Mouse (Mus musculus) heart, postnatal 4 days (tissue): Measurements from ENCODE around the gene Olfr1504. TPM values are rescaled to one million over a fixed set of nuclear protein-coding genes. Genes with fewer than 3 reads are reported as not detected.
"Not testable (repeated sequence)": the region's sequence is repeated elsewhere in the genome, so short reads cannot be mapped to it uniquely, and the experiment has no call there.

Source experiments
- DNase-seq: peaks from one replicate; pipeline ENCODE4 v3.0.0; 2021
- total RNA-seq, 2 experiments: library from RNA; stranded (reverse); gene quantifications; 2 replicates each; pipeline ENCODE4 v1.2.3; 2021

The Olfr1504 gene
- total RNA-seq: not detected

DNA sequence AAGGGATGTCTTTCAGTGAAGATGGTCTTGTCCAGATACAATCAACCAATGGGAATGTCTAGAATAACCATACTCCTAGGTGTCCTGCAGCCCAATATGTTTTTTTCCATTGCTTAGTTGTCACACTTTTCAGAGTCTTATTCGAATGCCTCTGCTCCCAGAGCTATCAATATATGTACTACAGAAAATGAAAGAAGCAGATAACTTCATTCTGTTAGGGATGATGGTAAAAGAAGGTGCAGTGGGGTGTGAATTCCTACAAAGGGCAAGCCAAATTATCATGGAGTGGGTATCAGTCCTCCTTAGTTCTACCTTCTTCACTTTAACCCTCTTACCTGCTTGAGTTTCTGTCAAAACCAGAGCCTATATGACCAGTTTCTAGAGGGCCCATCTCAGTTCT, at the start of gene Olfr1504:
TSS of gene Olfr1504 (minus strand) at position 101 of the 400 bp plus-strand sequence.
- DNase-seq: no peak

DNA sequence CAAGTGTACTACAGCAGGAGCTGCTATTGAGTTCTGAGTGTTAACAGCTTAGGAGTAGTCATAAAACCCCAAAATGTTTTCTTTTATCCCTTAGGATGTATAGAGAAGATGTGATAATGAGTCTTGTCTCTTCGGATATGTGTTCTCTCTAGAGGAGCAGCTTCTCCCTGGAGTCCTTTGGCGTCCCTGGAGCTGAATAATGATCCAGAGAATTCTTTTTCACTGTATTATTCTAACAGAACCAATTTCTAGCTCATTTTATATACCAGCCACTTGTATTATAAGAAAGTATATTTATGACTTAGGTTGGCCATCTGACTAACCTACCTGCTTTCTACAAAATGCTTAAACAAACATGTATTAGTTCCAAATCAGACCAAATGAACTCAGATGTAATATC, 15.5 kb upstream of the Olfr1504 start, which contains the start of gene Olfr1505:
TSS of gene Olfr1505 (plus strand) at position 301 of the 400 bp plus-strand sequence.
- DNase-seq: no peak

DNA sequence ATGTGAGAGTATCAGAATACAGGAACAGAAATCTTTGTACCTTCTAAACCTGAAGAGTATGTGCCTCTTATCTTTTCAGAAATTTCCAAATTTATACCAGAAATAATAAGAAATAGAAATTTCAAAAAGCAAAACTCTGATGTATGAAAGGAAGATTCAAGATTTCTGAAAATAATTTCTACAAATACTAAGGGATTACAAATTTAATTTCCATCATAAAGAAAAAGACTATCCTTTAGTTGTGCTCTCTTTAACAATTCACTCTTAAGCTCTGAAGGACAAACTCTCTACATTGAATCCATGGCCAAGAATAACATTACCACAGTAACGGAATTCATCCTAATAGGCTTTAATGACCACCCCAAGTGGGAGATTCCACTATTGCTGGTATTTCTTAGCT, 36.2 kb downstream of the Olfr1504 start, which contains the start of gene Olfr1502:
TSS of gene Olfr1502 (plus strand) at position 301 of the 400 bp plus-strand sequence.
- DNase-seq: no peak

GRCm38 (mm10) chr19:13850592-13850991, 47.1 kb downstream of the Olfr1504 start, which contains the start of gene Olfr1501:
Olfr1501 (minus strand) TSS chr19:13850692.
- DNase-seq: not testable (repeated sequence)

Other genes with a start within 250 kb of the Olfr1504 start
- gene Olfr1490, start 246.8 kb downstream of the Olfr1504 start, total RNA-seq: not detected
- gene Olfr1491, start 200.7 kb downstream of the Olfr1504 start, total RNA-seq: not detected
- not detected for gene Olfr1493-ps1, start 174.7 kb downstream of the Olfr1504 start, total RNA-seq
- gene Olfr1494, start 158.2 kb downstream of the Olfr1504 start, total RNA-seq: not detected
- gene Olfr1495, start 133.3 kb downstream of the Olfr1504 start, total RNA-seq: not detected
- gene Olfr1496, start 120.0 kb downstream of the Olfr1504 start, total RNA-seq: not detected
- not detected for gene Olfr1497, start 99.7 kb downstream of the Olfr1504 start, total RNA-seq
- not detected for gene Olfr1499, start 78.5 kb downstream of the Olfr1504 start, total RNA-seq
- not detected for gene Olfr1500, start 67.4 kb downstream of the Olfr1504 start, total RNA-seq
- not detected for gene Olfr1501, start 47.2 kb downstream of the Olfr1504 start, total RNA-seq
- not detected for gene Olfr1502, start 36.1 kb downstream of the Olfr1504 start, total RNA-seq
- gene Olfr1505, start 15.6 kb upstream of the Olfr1504 start, total RNA-seq: not detected